Mouse (Mus musculus) myocyte (in vitro differentiated cells): ENCODE data around the gene Fgd2.

Experiments
- CEBPB ChIP-seq: IDR thresholded peaks from 2 replicates; pipeline ENCODE4 v1.6.1; 2011; ENCODE audit warnings: mild to moderate bottlenecking, moderate library complexity; ENCODE audit not compliant: poor library complexity, insufficient read depth, severe bottlenecking
- E2F4 ChIP-seq: IDR thresholded peaks from one replicate; pipeline ENCODE4 v1.6.1; 2011; ENCODE audit warnings: mild to moderate bottlenecking, control low read depth, moderate library complexity; ENCODE audit not compliant: insufficient read depth
- MAX ChIP-seq: IDR thresholded peaks from one replicate; pipeline ENCODE4 v1.6.1; 2011; ENCODE audit warnings: low read depth, mild to moderate bottlenecking, control low read depth
- MYOD1 ChIP-seq, 3 experiments: IDR thresholded peaks; one replicate each; pipeline ENCODE4 v1.6.1; 2011; ENCODE audit warnings: control low read depth in 2 of 3, low read depth in 2 of 3, mild to moderate bottlenecking in 2 of 3, moderate library complexity in 1 of 3; ENCODE audit not compliant: insufficient read length in 2 of 3, control insufficient read depth in 1 of 3
- POLR2A ChIP-seq: IDR thresholded peaks from one replicate; pipeline ENCODE4 v1.6.1; 2011; ENCODE audit warnings: low read depth, mild to moderate bottlenecking, control low read depth, moderate library complexity; ENCODE audit not compliant: insufficient read length
- POLR2AphosphoS2 ChIP-seq: IDR thresholded peaks from one replicate; pipeline ENCODE4 v1.6.1; 2011; ENCODE audit warnings: low read depth, control low read depth; ENCODE audit not compliant: insufficient read length
- REST ChIP-seq: IDR thresholded peaks from one replicate; pipeline ENCODE4 v1.6.1; 2011; ENCODE audit warnings: mild to moderate bottlenecking, control low read depth, moderate library complexity; ENCODE audit not compliant: insufficient read depth, insufficient read length
- SRF ChIP-seq: IDR thresholded peaks from one replicate; pipeline ENCODE4 v1.6.1; 2011; ENCODE audit warnings: low read depth; ENCODE audit not compliant: control insufficient read depth, insufficient read length
- TCF12 ChIP-seq: IDR thresholded peaks from one replicate; pipeline ENCODE4 v1.6.1; 2011; ENCODE audit warnings: mild to moderate bottlenecking, control low read depth; ENCODE audit not compliant: poor library complexity, insufficient read depth, severe bottlenecking

DNA sequence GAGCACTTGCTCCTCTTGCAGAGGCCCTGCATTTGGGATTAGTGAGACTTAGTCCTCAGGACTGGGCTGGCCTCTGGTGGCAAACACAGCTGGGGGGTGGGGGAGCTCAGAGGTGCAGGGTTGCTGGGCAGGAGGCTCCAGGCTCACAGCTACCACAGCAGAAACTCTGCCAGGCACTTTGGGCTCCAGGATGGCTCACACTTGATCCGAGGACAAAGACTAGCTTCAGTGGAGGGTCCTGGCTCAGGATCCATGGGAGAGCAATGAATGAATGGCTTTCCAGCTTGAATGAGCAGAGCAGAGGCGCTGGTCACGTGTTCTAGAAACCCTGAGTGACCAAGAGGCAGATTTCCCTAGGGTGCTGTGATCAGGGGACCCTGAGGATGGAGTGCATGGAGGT, 1.8 kb upstream of the Fgd2 start:
- no peak for TF ChIP-seq POLR2A
- no peak for TF ChIP-seq E2F4
- TF ChIP-seq SRF, result no peak
- TF ChIP-seq REST, result no peak
- TF ChIP-seq MAX, result no peak
- no peak for TF ChIP-seq TCF12
- TF ChIP-seq MYOD1 (IDR thresholded peaks at IDR 0.05; ENCODE audit: control insufficient read depth in 1 of 3, insufficient read length in 2 of 3, low read depth in 2 of 3), result no peak
- no peak for TF ChIP-seq POLR2AphosphoS2
- TF ChIP-seq CEBPB, result no peak
